Mouse (Mus musculus) limb, embryonic 15.5 days (tissue): ENCODE data around the gene Ola1. TPM values are rescaled to one million over a fixed set of nuclear protein-coding genes. Genes with fewer than 3 reads are reported as not detected.

ENCODE experiments used
- ATAC-seq: fragments of 200-750 bp; cut with Nextera tagmentation; 2 replicates; pipeline ENCODE4 v1.8.0; 2017; ENCODE audit warnings: low read depth, moderate TSS enrichment; ENCODE audit not compliant: insufficient number of reproducible peaks, low FRiP score, low TSS enrichment
- H3K27ac ChIP-seq: fragments of 300-500 bp; sonication (generic); 2 replicates; pipeline ENCODE4 v1.5.1; 2015; ENCODE audit warnings: moderate library complexity, mild to moderate bottlenecking, inconsistent platforms
- H3K27me3 ChIP-seq: fragments of 300-500 bp; sonication (generic); 2 replicates; pipeline ENCODE4 v1.6.1; 2015; ENCODE audit warnings: inconsistent platforms
- H3K36me3 ChIP-seq: fragments of 300-500 bp; sonication (generic); 2 replicates; pipeline ENCODE4 v1.6.1; 2015; ENCODE audit warnings: inconsistent platforms
- H3K4me1 ChIP-seq: fragments of 300-500 bp; sonication (generic); 2 replicates; pipeline ENCODE4 v1.6.1; 2015; ENCODE audit warnings: inconsistent platforms
- H3K4me2 ChIP-seq: fragments of 300-500 bp; sonication (generic); 2 replicates; pipeline ENCODE4 v1.6.1; 2015; ENCODE audit warnings: mild to moderate bottlenecking, inconsistent platforms
- H3K4me3 ChIP-seq: fragments of 300-500 bp; sonication (generic); 2 replicates; pipeline ENCODE4 v1.5.1; 2015; ENCODE audit warnings: mild to moderate bottlenecking, inconsistent platforms
- H3K9ac ChIP-seq: fragments of 300-500 bp; sonication (generic); 2 replicates; pipeline ENCODE4 v1.6.1; 2015; ENCODE audit warnings: inconsistent platforms
- H3K9me3 ChIP-seq: fragments of 300-500 bp; sonication (generic); 2 replicates; pipeline ENCODE4 v1.6.1; 2016; ENCODE audit warnings: inconsistent platforms
- WGBS: fragments of 180-500 bp; shearing (Covaris S2); methylation state at CpG from one replicate; pipeline ENCODE4 v1.1.7; 2015; 5-methylcytosine and 5-hydroxymethylcytosine counted together
- polyA plus RNA-seq: library from polyadenylated mRNA; unstranded; fragments of >200 nt; fragmentation: Nextera tagmentation; extraction: Ambion mirVana; gene quantifications from 2 replicates; pipeline ENCODE4 v1.2.1, GENCODE M21; 2015

The Ola1 gene
- polyA plus RNA-seq, 1 experiment from 2014 or later, result 94.3 TPM

DNA sequence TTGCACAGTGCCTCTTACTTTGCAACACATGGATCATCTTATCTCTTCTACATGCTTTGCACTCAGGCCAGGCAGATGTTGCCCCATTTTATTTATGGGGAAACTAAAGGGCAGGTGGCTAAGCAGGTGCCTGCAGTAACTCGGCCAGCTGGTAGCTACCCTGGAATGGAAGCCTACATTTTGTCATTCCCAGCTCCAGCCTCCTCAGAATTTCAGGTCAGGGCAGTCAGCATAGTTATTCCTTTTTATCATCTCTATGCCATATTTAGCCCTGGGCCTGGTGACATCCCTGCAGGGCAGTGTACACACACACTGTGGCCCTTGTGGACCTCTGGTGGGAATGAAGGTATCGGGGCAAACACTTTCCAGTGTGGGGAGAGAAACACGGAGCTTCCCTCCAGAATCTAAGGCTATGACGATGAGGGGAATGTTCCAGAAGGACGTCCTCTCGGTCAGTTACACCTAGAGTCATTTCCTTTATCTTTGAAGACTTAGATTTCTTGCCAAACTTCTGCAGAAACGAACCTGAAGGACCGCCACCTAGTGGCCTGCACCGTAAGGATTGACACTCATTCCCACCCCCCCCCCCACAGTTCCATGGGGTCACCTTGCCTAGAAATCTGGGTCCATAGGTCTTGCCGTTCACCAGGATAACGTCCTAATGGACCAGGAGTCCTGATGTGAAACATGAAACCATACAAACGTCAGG lies 159.0 kb downstream of the Ola1 start:
- WGBS, result 27% methylated on average over 12 of the region's 12 CpGs
- Histone ChIP-seq H3K9me3 (no peaks in the 10 kb centered on the region), H3K4me1 (peaks cover 4% of the 10 kb centered on the region), H3K4me2 (no peak overlapping the region), H3K36me3 (no peaks in the 10 kb centered on the region), H3K27me3 (no peaks in the 10 kb centered on the region), H3K27ac (no peak overlapping the region), H3K4me3 (no peak overlapping the region), H3K9ac (no peak overlapping the region)
- no peak for ATAC-seq

DNA sequence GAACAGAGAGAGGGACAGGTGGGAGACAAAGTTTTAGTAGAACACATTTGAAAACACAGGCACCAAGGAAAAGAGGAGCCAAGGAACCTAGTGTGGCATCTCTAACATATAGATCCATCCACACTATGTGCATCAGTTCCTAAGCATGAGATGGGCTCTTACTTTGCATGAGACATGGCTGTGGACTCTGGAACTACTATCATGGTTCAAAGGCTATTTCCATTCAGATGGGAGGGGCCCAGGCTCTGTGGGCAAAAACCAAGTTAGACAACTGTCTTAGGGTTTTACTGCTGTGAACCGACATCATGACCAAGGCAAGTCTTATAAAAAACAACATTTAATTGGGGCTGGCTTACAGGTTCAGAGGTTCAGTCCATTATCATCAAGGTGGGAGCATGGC lies 160.4 kb downstream of the Ola1 start:
- Histone ChIP-seq H3K4me1 (peaks cover 4% of the 10 kb centered on the region), H3K4me3 (no peak overlapping the region), H3K27ac (no peak overlapping the region), H3K9me3 (no peaks in the 10 kb centered on the region), H3K9ac (no peak overlapping the region), H3K27me3 (no peaks in the 10 kb centered on the region), H3K36me3 (no peaks in the 10 kb centered on the region), H3K4me2 (no peak overlapping the region)
- ATAC-seq, result no peak
- 70% methylated on average over 1 of the region's 1 CpGs for WGBS

DNA sequence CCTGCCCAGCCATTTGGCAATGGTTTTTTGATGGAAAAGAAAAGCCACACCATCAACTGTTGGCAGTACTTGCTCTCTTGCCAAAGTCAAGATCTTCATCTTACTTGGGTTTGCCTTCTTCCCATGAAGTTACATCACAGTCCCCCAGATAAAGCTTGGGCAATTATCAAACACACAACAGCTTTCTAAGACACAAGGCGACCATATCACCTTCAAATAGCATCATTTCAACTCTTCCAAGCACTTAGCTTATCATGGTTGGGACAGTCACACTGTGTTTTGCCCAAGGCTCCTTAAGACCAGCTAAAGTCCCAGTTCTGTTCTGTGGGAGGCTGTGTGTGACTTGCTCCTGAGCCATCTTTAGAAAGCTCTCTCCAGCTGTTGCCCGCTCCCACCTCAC lies 161.1 kb downstream of the Ola1 start:
- Histone ChIP-seq H3K27me3 (no peaks in the 10 kb centered on the region), H3K9me3 (no peaks in the 10 kb centered on the region), H3K4me2 (no peak overlapping the region), H3K4me3 (no peak overlapping the region), H3K36me3 (no peaks in the 10 kb centered on the region), H3K4me1 (peaks cover 4% of the 10 kb centered on the region), H3K27ac (no peak overlapping the region), H3K9ac (no peak overlapping the region)
- ATAC-seq, result no peak
- 86% methylated on average over 2 of the region's 2 CpGs for WGBS

DNA sequence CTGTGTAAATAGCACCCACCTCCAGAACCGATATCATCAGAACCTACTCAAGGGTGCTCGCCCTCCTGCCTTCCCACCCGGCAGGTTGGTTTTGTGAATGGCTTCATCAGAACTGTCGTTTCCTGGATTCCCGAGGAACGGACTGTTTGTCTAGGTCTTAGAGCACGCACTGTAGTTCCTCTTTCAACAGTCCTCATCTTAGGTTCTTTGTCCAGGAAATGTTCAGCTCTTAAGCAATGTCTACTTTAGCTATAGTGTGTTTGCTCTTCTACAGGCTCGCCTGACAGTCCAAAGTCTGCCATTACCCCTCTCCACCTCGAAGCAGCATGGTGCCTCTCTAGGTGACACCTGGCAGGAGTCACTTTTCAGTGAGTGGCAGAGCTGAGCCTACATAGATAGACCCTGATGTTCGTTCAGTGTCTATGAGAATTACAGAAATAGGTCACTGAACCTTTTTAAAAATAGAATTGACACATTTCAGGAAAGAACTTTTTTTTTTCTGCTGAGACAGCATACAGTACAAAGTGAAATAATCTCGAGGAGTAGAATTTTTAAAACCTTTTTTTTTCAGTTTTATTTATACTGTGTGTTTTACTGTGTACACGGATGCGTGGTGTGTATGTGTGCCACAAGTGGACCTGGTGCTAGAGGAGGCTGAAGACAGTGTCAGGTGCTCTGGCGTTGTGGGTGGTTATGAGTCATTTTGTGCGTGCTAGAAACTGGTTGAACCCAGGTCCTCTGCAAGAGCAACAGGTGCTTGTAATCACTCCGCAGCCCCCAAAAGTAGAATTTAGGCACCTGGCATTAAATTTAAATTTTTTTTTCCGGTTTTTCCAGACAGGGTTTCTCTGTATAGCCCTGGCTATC lies 162.4 kb downstream of the Ola1 start:
- 81% methylated on average over 17 of the region's 17 CpGs for WGBS
- ATAC-seq, result no peak
- no peaks in the 10 kb centered on the region for H3K36me3 ChIP-seq
- no peak overlapping the region for H3K27ac ChIP-seq
- H3K4me3 ChIP-seq, result no peak overlapping the region
- H3K9ac ChIP-seq, result no peak overlapping the region
- H3K4me2 ChIP-seq, result no peak overlapping the region
- H3K9me3 ChIP-seq, result no peaks in the 10 kb centered on the region
- H3K27me3 ChIP-seq, result no peaks in the 10 kb centered on the region
- H3K4me1 ChIP-seq, result peaks cover 4% of the 10 kb centered on the region

DNA sequence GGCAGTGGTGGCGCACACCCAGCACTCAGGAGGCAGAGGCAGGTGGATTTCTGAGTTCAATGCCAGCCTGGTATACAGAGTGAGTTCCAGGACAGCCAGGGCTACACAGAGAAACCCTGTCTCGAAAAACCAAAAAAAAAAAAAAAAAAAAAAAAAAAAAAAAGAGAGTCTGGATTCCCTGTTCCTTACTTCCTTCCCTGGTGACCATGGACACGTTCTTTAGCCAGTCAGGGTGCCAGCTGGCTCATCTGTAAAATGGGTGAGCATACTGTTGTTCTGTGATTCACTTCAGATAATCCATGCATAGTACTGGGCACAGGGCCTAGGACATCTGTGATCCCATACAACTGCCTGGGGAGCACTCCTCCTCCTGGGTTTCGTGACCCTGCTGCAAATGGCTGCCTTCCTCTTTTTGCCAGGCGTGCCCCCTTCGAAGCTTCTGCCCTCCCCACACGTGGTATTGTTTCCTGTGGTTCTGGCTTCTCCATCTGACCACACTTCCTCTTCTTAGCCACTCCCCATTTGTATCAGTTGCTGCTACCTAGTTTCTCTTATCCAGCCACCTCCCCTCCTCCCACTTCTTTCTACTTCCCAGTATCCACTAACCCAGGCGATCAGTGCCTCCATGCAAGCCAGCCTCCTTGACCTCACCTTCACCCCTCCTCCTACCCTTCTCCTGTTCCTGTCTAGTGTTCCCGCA lies 164.8 kb downstream of the Ola1 start:
- no peak overlapping the region for H3K4me3 ChIP-seq
- no peaks in the 10 kb centered on the region for H3K27me3 ChIP-seq
- 85% methylated on average over 9 of the region's 9 CpGs for WGBS
- ATAC-seq, result no peak
- H3K4me1 ChIP-seq, result peaks cover 6% of the 10 kb centered on the region; the same call in 1 of the 2 replicates
- no peaks in the 10 kb centered on the region for H3K36me3 ChIP-seq
- no peaks in the 10 kb centered on the region for H3K9me3 ChIP-seq
- no peak overlapping the region for H3K9ac ChIP-seq
- no peak overlapping the region for H3K27ac ChIP-seq
- no peak overlapping the region for H3K4me2 ChIP-seq

DNA sequence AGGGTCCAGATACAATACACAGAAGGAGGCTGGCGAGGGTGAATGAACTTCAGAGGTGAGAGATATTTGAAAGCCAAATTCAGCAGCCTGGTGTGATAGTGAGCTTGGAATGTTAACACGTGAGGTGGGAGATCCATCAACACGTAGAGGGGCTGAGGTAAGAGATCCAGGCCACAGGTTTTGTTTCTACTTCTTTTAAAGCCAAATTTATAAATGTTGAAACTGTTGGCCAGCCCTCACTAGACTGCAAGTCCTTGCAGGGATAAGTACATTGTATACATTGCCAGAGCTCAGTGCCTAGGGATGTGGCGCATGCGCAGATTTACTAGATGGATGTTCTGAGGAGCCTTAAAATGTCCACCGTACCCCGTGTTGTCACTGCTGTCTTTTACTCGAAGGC lies 168.3 kb downstream of the Ola1 start:
- Histone ChIP-seq H3K9ac (no peak overlapping the region), H3K27ac (no peak overlapping the region), H3K27me3 (no peaks in the 10 kb centered on the region), H3K4me2 (no peak overlapping the region), H3K36me3 (no peaks in the 10 kb centered on the region), H3K9me3 (no peaks in the 10 kb centered on the region), H3K4me3 (no peak overlapping the region), H3K4me1 (peaks cover 30% of the 10 kb centered on the region)
- no peak for ATAC-seq
- WGBS, result 84% methylated on average over 8 of the region's 8 CpGs

DNA sequence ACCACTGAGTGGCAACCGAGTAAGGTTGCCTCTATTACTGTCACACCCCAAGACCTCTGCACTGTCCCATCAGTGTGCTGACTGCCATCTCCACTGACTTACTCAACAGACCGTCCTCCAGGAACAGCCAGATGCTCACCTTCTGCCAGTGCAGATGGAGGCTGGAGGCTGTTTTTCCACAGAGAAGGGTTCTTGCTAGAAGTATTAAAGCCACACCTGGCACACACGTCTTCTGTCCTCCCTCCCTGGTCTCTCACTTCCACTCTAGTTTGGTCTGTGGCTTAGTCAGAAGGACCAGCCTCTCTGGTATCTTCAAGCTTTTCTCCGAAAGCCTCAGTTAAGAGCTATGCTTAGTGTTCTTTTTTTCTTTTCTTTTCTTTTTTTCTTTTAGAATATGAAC lies 168.7 kb downstream of the Ola1 start:
- no peaks in the 10 kb centered on the region for H3K9me3 ChIP-seq
- 58% methylated on average over 4 of the region's 4 CpGs for WGBS
- no peak overlapping the region for H3K9ac ChIP-seq
- H3K4me2 ChIP-seq, result no peak overlapping the region
- H3K4me1 ChIP-seq, result peaks cover 30% of the 10 kb centered on the region
- H3K4me3 ChIP-seq, result no peak overlapping the region
- ATAC-seq, result no peak
- no peak overlapping the region for H3K27ac ChIP-seq
- no peaks in the 10 kb centered on the region for H3K27me3 ChIP-seq
- H3K36me3 ChIP-seq, result no peaks in the 10 kb centered on the region

DNA sequence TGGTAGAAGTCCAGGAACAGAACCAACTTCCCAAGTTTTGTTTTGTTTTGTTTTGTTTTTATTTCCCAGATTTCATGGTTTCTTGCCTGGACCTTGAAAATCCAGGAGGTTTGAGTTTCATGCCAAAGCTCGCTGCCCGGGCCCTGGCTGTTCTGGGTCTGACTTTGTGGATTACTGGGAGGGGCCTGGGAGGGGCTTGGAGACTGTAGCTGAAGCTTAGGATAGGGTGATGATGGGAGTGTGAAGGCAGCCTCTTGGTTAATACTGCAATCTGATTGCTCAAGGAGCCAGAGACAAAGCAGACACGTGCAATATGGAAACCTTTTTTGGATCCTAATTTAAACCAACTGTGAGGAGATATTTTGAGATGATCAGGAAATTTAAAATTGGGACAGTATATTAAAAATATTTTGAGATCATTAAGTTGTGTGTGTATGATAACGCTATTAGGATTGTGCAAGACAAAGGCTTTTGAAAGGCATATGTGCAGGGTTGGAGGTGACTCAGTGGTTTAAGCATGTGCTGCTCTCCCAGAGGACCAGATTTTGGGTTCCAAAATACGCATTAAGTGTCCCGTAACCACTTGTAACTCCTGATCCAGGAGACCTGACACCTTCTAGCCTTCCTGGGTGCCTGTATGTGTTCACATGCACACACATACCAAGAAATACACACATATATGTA lies 169.6 kb downstream of the Ola1 start:
- WGBS, result 37% methylated on average over 6 of the region's 6 CpGs
- H3K27ac ChIP-seq, result peak overlapping the region; percentile 76
- H3K36me3 ChIP-seq, result no peaks in the 10 kb centered on the region
- no peaks in the 10 kb centered on the region for H3K27me3 ChIP-seq
- H3K4me3 ChIP-seq, result no peak overlapping the region
- no peak overlapping the region for H3K9ac ChIP-seq
- H3K4me1 ChIP-seq, result peaks cover 30% of the 10 kb centered on the region
- H3K9me3 ChIP-seq, result no peaks in the 10 kb centered on the region
- no peak overlapping the region for H3K4me2 ChIP-seq
- no peak for ATAC-seq

DNA sequence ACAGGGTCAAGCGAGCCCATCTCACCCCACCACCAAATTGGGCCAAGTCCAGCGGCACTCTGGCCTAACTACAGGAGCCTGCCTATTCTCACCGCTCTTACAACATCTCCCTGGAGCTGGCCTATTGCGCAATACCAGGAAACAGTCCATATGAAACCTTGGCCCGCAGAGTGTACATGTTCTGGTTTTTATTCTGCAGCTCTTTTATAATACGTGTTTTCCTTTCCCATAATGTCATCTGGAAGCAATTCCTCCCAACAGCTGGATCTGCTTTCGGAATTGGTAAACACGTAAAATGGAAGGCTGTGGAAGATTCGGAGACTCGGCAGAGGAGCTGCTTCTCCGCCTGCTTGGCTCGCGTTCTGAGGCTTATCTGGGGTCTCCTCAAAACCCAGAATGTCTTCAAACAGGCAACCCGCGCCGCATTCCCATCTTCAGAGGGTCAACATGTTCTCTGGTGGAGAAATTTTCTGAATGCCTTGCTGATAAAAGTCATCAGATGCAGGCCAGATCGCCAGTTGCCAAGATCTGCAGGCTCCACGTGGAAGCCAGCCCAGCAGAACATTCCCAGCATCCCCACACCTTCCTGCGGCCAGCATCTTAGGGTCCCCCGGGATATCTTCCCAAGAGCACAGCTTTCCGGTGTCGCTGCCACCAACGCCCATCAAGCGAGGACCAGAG lies 171.5 kb downstream of the Ola1 start:
- H3K4me2 ChIP-seq, result peak overlapping the region; percentile 38
- peaks cover 30% of the 10 kb centered on the region for H3K4me1 ChIP-seq
- peak overlapping the region; percentile 91 for H3K27ac ChIP-seq
- H3K9ac ChIP-seq, result peak overlapping the region; percentile 20; the same call in 1 of the 2 replicates
- no peaks in the 10 kb centered on the region for H3K36me3 ChIP-seq
- peak overlapping the region; percentile 12 for H3K4me3 ChIP-seq
- no peaks in the 10 kb centered on the region for H3K9me3 ChIP-seq
- no peaks in the 10 kb centered on the region for H3K27me3 ChIP-seq
- 31% methylated on average over 24 of the region's 24 CpGs for WGBS
- peak; percentile 91 for ATAC-seq

DNA sequence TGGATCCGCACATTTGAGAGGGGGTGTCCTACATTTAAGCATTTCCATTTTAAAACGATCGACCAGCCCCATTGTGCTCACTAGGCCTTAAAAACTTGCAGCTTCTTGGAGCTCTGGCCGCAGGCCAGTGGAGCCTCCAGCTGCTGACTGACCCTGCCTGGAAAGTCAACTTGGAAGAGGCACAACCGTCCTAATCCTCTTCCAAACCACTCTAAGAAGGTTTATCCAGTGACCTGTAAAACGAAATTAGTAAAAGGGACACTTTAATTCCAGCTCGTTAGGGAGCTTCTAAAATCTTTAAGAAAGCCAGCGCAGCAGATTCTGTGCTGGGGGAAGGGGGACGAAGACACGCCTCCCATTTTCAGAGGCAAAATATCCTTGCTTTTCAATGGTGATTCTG lies 172.1 kb downstream of the Ola1 start:
- Histone ChIP-seq H3K9me3 (no peaks in the 10 kb centered on the region), H3K4me2 (peak overlapping the region; percentile 38), H3K4me3 (no peak overlapping the region), H3K27ac (peak overlapping the region; percentile 91), H3K27me3 (no peaks in the 10 kb centered on the region), H3K4me1 (peaks cover 30% of the 10 kb centered on the region), H3K36me3 (no peaks in the 10 kb centered on the region), H3K9ac (no peak overlapping the region)
- WGBS, result 32% methylated on average over 10 of the region's 10 CpGs
- ATAC-seq, result peak; percentile 50

DNA sequence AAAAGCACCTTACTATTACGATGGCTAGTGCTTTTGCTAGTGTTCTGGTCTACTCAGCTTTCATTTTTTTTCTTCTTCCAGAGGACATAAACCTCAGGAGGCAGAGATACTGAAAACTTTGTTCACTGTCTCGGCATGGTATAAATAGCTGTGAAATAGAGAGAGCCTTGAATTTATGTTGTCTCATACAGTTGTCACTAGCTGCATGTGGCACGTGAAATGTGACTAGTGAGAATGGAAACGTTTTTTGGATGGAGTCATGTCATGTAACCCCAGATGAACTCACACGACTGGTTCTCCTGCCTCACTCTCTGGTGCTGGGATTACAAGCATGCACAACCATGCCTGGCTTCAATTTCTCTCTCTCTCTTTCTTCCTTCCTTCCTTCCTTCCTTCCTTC lies 173.2 kb downstream of the Ola1 start:
- Histone ChIP-seq H3K27me3 (no peaks in the 10 kb centered on the region), H3K9me3 (no peaks in the 10 kb centered on the region), H3K4me2 (no peak overlapping the region), H3K4me1 (peaks cover 30% of the 10 kb centered on the region), H3K36me3 (no peaks in the 10 kb centered on the region), H3K4me3 (no peak overlapping the region), H3K27ac (no peak overlapping the region), H3K9ac (no peak overlapping the region)
- WGBS, result 58% methylated on average over 5 of the region's 5 CpGs
- no peak for ATAC-seq
